Mouse (Mus musculus) liver, embryonic 14.5 days (tissue): ENCODE results near the gene Tmprss13.

Experiments
- CTCF ChIP-seq: IDR thresholded peaks from 2 replicates; pipeline ENCODE4 v1.5.1; 2016; ENCODE audit warnings: antibody characterized with exemption, low read depth, control low read depth
- EP300 ChIP-seq: IDR thresholded peaks from 2 replicates; pipeline ENCODE4 v1.6.1; 2016; ENCODE audit warnings: antibody characterized with exemption, low read depth

DNA sequence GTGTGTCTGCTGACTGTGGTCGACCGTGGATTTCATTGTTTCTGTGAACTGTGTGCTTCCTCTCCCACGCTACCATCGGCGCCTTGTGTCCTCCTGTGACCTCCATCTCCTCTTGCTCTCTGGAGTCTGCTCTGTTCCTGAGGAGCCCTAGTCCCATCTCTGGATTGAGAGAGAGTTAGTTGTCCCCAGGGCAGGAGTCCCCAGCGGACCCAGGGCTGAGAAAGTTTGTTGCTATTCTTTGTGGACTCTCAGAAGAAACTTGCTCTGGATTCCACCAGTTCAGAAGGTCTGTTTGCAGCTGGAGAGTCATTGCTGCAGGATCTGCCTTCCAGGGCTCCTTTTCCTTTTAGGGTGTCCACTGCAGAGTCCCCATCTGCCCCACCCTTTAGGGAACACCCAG is 76.3 kb downstream of the Tmprss13 start:
- no peak for TF ChIP-seq CTCF
- no peak for TF ChIP-seq EP300
